Mouse (Mus musculus) stomach, postnatal 0 days (tissue): ENCODE results near the gene Gpr142. TPM values are rescaled to one million over a fixed set of nuclear protein-coding genes. Genes with fewer than 3 reads are reported as not detected.

Experiments
- ATAC-seq: fragments of 200-750 bp; cut with Nextera tagmentation; 2 replicates; pipeline ENCODE4 v1.8.0; 2017; ENCODE audit not compliant: low FRiP score, low TSS enrichment
- DNase-seq: peaks from one replicate; pipeline ENCODE4 v3.0.0-alpha.2; 2016; ENCODE audit warnings: low spot score
- H3K27ac ChIP-seq: fragments of 300-500 bp; sonication (generic); replicated peaks from 2 replicates; pipeline ENCODE4 v1.5.1; 2014; ENCODE audit warnings: mild to moderate bottlenecking, control low read depth
- H3K27me3 ChIP-seq: fragments of 300-500 bp; sonication (generic); 2 replicates; pipeline ENCODE4 v1.6.1; 2014; ENCODE audit warnings: low read length; ENCODE audit not compliant: control insufficient read depth, insufficient read depth
- H3K36me3 ChIP-seq: fragments of 300-500 bp; sonication (generic); 2 replicates; pipeline ENCODE4 v1.6.1; 2014; ENCODE audit warnings: low read length, mixed read lengths; ENCODE audit not compliant: control insufficient read depth, insufficient read depth
- H3K4me1 ChIP-seq: fragments of 300-500 bp; sonication (generic); replicated peaks from 2 replicates; pipeline ENCODE4 v1.6.1; 2014; ENCODE audit warnings: antibody characterized with exemption; ENCODE audit not compliant: control insufficient read depth, insufficient read depth
- H3K4me2 ChIP-seq: fragments of 300-500 bp; sonication (generic); replicated peaks from 2 replicates; pipeline ENCODE4 v1.6.1; 2014; ENCODE audit warnings: low read depth, mild to moderate bottlenecking, control low read depth, moderate library complexity
- H3K4me3 ChIP-seq: fragments of 300-500 bp; sonication (generic); 2 replicates; pipeline ENCODE4 v1.5.1; 2014; ENCODE audit warnings: low read depth, low read length, control low read depth
- H3K9ac ChIP-seq: fragments of 300-500 bp; sonication (generic); 2 replicates; pipeline ENCODE4 v1.6.1; 2014; ENCODE audit warnings: mild to moderate bottlenecking, low read length, control low read depth, mixed read lengths
- H3K9me3 ChIP-seq: fragments of 300-500 bp; sonication (generic); 2 replicates; pipeline ENCODE4 v1.6.1; 2016; ENCODE audit warnings: low read length; ENCODE audit not compliant: control insufficient read depth
- CTCF ChIP-seq: IDR thresholded peaks from 2 replicates; pipeline ENCODE4 v1.5.1; 2016; ENCODE audit warnings: antibody characterized with exemption, low read depth, mild to moderate bottlenecking, moderate library complexity
- EP300 ChIP-seq: optimal IDR thresholded peaks from 2 replicates; pipeline ENCODE3; 2016; ENCODE audit warnings: antibody characterized with exemption
- WGBS: fragments of 180-500 bp; shearing (Covaris S2); extraction: QIAGEN DNeasy Blood & Tissue Kit; methylation state at CpG from one replicate; pipeline ENCODE4 v1.1.7; 2014; 5-methylcytosine and 5-hydroxymethylcytosine counted together
- polyA plus RNA-seq: library from polyadenylated mRNA; unstranded; fragments of >200 nt; fragmentation: Nextera tagmentation; extraction: Ambion mirVana; gene quantifications from 2 replicates; pipeline ENCODE4 v1.2.1, GENCODE M21; 2015

Gpr142 gene
- polyA plus RNA-seq, 1 experiment from 2014 or later: not detected

GRCm38 (mm10) chr11:114854581-114854980 lies 55.9 kb downstream of the Gpr142 start:
- WGBS: 57% methylated on average over 6 of the region's 6 CpGs
- DNase-seq (no peak), ATAC-seq (no peak)
- H3K4me3 ChIP-seq: no peak overlapping the region
- no peaks in the 10 kb centered on the region for H3K36me3 ChIP-seq
- H3K4me2 ChIP-seq: no peak overlapping the region
- H3K9me3 ChIP-seq: no peaks in the 10 kb centered on the region
- no peak overlapping the region for H3K9ac ChIP-seq
- H3K4me1 ChIP-seq: peaks cover 3% of the 10 kb centered on the region; the same call in 1 of the 2 replicates
- H3K27me3 ChIP-seq: no peaks in the 10 kb centered on the region
- TF ChIP-seq CTCF (no peak), EP300 (no peak)
- no peak overlapping the region for H3K27ac ChIP-seq

GRCm38 (mm10) chr11:114856125-114856524 lies 57.4 kb downstream of the Gpr142 start:
- no peaks in the 10 kb centered on the region for H3K27me3 ChIP-seq
- no peak overlapping the region for H3K4me3 ChIP-seq
- 0 out of 2 replicates have a peak, but pooled peaks cover 3% of the 10 kb centered on the region for H3K4me1 ChIP-seq
- WGBS: 73% methylated on average over 5 of the region's 5 CpGs
- no peak for TF ChIP-seq CTCF
- no peak for TF ChIP-seq EP300
- H3K27ac ChIP-seq: no peak overlapping the region
- no peak for DNase-seq
- no peaks in the 10 kb centered on the region for H3K9me3 ChIP-seq
- H3K9ac ChIP-seq: no peak overlapping the region
- ATAC-seq: no peak
- H3K4me2 ChIP-seq: no peak overlapping the region
- no peaks in the 10 kb centered on the region for H3K36me3 ChIP-seq

Other genes starting within 250 kb of the Gpr142 start
- gene Rpl38, start 130.4 kb upstream of the Gpr142 start, polyA plus RNA-seq: 1,058 and 1,265 TPM in 2 replicates
- gene Ttyh2, start 123.5 kb upstream of the Gpr142 start, polyA plus RNA-seq: 12.5 and 14.7 TPM in 2 replicates
- gene Dnaic2, start 71.5 kb upstream of the Gpr142 start, polyA plus RNA-seq: 0.35 and 0.36 TPM in 2 replicates
- gene Kif19a, start 33.5 kb upstream of the Gpr142 start, polyA plus RNA-seq: 0.35 and 0.58 TPM in 2 replicates
- gene Btbd17, start 3.0 kb upstream of the Gpr142 start, polyA plus RNA-seq: 0.44 and 0.74 TPM in 2 replicates
- 10.8 and 11.2 TPM in 2 replicates for gene Gprc5c, start 52.2 kb downstream of the Gpr142 start, polyA plus RNA-seq
- 1.5 and 2.1 TPM in 2 replicates for gene Cd300a, start 91.1 kb downstream of the Gpr142 start, polyA plus RNA-seq
- gene Cd300lb, start 135.5 kb downstream of the Gpr142 start, polyA plus RNA-seq: 0.12 TPM in 2 replicates
- not detected in 2 replicates for gene Cd300c, start 170.2 kb downstream of the Gpr142 start, polyA plus RNA-seq
- 0.10 and 0.17 TPM in 2 replicates for gene Cd300ld, start 191.0 kb downstream of the Gpr142 start, polyA plus RNA-seq
- 3.2 and 4.1 TPM in 2 replicates for gene Cd300c2, start 203.0 kb downstream of the Gpr142 start, polyA plus RNA-seq
- gene Cd300ld2, start 217.3 kb downstream of the Gpr142 start, polyA plus RNA-seq: not detected in 2 replicates
- not detected in 2 replicates for gene Cd300ld4, start 228.1 kb downstream of the Gpr142 start, polyA plus RNA-seq
- gene Cd300ld5, start 238.8 kb downstream of the Gpr142 start, polyA plus RNA-seq: not detected in 2 replicates
- gene Cd300ld3, start 249.5 kb downstream of the Gpr142 start, polyA plus RNA-seq: not detected in 2 replicates